Mouse (Mus musculus): ENCODE measurements around the gene Lgals12. TPM values are rescaled to one million over a fixed set of nuclear protein-coding genes. Genes with fewer than 3 reads are reported as not detected.

Gene Lgals12
- polyA plus RNA-seq, 1 experiment from 2014 or later: 1.6 TPM

DNA sequence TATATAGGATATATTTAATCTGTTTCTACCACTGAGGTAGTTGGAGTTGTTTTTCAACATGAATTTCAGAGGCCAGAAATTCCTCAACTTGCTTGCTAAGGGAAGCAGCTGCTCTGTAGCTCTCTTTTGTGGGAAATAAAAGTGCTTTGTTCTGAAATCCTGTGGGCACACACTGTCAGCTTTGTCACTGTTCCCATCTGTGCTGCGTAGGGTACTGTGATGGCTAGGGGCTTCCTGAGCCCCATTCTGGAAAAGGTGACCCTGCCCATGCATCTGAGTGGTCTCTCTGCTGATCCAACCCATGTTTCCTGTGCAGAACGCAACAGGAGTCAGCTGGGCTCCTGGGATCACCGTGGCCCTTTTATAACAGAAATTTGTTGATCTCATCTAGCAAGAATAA, 40.2 kb downstream of the Lgals12 start:
- Histone ChIP-seq H3K9ac (replicated peaks; ENCODE audit: low read length) (no peak overlapping the region), H3K27ac (ENCODE audit: low read length) (no peak overlapping the region), H3K4me1 (ENCODE audit: insufficient read depth, low read length) (peaks cover 6% of the 10 kb centered on the region; the same call in 1 of the 2 replicates), H3K4me2 (replicated peaks; ENCODE audit: low read depth, low read length) (no peak overlapping the region), H3K36me3 (ENCODE audit: insufficient read depth, low read length) (no peaks in the 10 kb centered on the region), H3K4me3 (ENCODE audit: low read length) (no peak overlapping the region), H3K9me3 (ENCODE audit: low read length) (no peaks in the 10 kb centered on the region), H3K27me3 (ENCODE audit: insufficient read depth, low read length) (no peaks in the 10 kb centered on the region)
- 80% methylated on average over 3 of the region's 3 CpGs for WGBS
- no peak for ATAC-seq (ENCODE audit: low FRiP score, low TSS enrichment)

DNA sequence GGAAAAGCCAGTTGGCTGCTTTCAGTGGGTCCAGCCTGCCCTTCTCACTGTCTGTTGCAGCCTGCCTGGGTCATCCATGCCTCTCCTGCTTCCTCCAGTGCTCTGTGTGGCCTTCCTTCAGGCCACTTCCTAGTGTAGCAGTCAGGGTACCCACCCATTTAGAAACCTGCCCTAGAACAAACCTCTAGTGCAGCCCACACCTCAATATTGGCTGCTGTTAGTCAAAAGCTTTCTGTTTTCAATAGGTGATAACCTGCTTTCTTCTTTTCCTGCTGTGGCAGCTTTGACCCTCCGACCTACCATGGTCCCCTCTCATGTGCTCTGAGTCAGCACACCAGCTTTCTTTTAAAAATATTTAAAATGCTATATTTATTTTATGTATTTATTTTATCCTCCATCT, 42.5 kb downstream of the Lgals12 start:
- Histone ChIP-seq H3K4me3 (ENCODE audit: low read length) (no peak overlapping the region), H3K4me1 (ENCODE audit: insufficient read depth, low read length) (peaks cover 6% of the 10 kb centered on the region; the same call in 1 of the 2 replicates), H3K4me2 (replicated peaks; ENCODE audit: low read depth, low read length) (no peak overlapping the region), H3K27me3 (ENCODE audit: insufficient read depth, low read length) (no peaks in the 10 kb centered on the region), H3K9me3 (ENCODE audit: low read length) (no peaks in the 10 kb centered on the region), H3K9ac (replicated peaks; ENCODE audit: low read length) (no peak overlapping the region), H3K36me3 (ENCODE audit: insufficient read depth, low read length) (no peaks in the 10 kb centered on the region), H3K27ac (ENCODE audit: low read length) (no peak overlapping the region)
- WGBS: 89% methylated on average over 1 of the region's 1 CpGs
- no peak for ATAC-seq (ENCODE audit: low FRiP score, low TSS enrichment)

DNA sequence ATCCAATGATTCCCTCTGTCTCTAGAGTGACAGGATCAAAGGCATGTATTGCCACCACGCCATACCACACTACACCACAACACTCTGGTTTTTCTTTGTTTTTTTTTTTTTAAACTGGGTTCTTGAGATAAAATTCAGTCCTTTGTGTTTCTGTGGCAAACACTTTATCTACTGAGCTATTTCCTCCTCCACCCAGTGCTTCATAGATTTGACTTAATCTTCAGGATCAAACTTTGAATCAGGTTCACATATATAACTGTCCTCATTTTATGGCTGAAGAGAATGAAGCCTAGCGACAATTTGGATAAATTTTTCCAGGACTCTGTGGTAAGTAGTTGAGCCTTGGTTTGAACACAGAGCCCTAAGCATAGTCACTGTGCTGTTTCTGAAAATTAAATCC, 43.3 kb downstream of the Lgals12 start:
- Histone ChIP-seq H3K36me3 (ENCODE audit: insufficient read depth, low read length) (no peaks in the 10 kb centered on the region), H3K27me3 (ENCODE audit: insufficient read depth, low read length) (no peaks in the 10 kb centered on the region), H3K4me1 (ENCODE audit: insufficient read depth, low read length) (peaks cover 4% of the 10 kb centered on the region; the same call in 1 of the 2 replicates), H3K27ac (ENCODE audit: low read length) (no peak overlapping the region), H3K9ac (replicated peaks; ENCODE audit: low read length) (no peak overlapping the region), H3K9me3 (ENCODE audit: low read length) (no peaks in the 10 kb centered on the region), H3K4me3 (ENCODE audit: low read length) (no peak overlapping the region), H3K4me2 (replicated peaks; ENCODE audit: low read depth, low read length) (no peak overlapping the region)
- no peak for ATAC-seq (ENCODE audit: low FRiP score, low TSS enrichment)
- WGBS: 81% methylated on average over 2 of the region's 2 CpGs

DNA sequence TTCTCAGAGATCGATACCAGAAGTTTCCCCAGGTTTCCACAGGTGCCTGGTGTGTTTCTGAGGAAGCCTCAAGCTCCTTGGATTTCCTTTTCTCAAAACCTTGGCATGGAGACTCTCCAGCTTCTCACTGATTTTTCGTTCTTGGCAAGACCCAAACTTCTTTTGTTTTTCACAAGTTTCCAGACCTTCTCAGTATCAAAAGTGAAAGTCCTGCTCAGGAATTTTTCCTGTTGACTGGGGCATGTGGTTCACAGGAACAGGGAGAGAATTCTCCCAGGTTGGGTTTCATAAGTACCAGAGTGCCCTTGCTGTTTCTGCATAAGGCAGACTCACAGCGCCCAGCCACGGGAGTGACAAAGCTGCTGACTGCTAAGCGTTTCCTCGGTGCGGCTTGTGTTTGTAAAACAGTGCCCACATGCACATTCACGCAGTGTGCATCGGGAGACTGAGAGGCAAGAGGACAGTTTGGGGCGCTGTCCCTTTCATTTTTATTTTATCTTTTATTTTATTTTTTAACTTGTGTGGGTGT, 44.3 kb downstream of the Lgals12 start:
- Histone ChIP-seq H3K27ac (ENCODE audit: low read length) (no peak overlapping the region), H3K4me1 (ENCODE audit: insufficient read depth, low read length) (peaks cover 5% of the 10 kb centered on the region; the same call in 1 of the 2 replicates), H3K4me3 (ENCODE audit: low read length) (no peak overlapping the region), H3K9ac (replicated peaks; ENCODE audit: low read length) (no peak overlapping the region), H3K4me2 (replicated peaks; ENCODE audit: low read depth, low read length) (no peak overlapping the region), H3K27me3 (ENCODE audit: insufficient read depth, low read length) (no peaks in the 10 kb centered on the region), H3K9me3 (ENCODE audit: low read length) (no peaks in the 10 kb centered on the region), H3K36me3 (ENCODE audit: insufficient read depth, low read length) (no peaks in the 10 kb centered on the region)
- ATAC-seq (ENCODE audit: low FRiP score, low TSS enrichment): no peak
- WGBS: 83% methylated on average over 10 of the region's 10 CpGs

DNA sequence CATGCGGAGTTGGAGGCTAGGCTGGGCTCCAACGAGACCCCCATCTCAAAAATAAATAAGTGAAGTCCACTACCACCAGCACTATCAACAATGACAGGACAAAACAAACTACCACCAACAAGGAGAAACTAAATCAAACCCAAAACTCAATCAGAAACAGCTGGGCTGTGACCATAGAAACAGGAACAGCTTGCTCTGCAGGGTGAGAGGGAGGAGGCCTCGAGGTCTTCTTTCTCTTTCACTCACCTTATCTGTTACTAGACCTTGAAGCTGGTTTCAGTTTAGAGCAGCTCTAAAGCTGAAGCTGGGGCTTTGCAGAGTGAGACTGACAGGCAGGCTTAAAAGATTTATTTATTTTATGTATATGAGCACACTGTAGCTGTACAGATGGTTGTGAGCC, 45.5 kb downstream of the Lgals12 start:
- H3K9ac ChIP-seq (replicated peaks; ENCODE audit: low read length): no peak overlapping the region
- WGBS: 67% methylated on average over 3 of the region's 3 CpGs
- H3K4me2 ChIP-seq (replicated peaks; ENCODE audit: low read depth, low read length): no peak overlapping the region
- H3K4me3 ChIP-seq (ENCODE audit: low read length): no peak overlapping the region
- no peak for ATAC-seq (ENCODE audit: low FRiP score, low TSS enrichment)
- H3K27me3 ChIP-seq (ENCODE audit: insufficient read depth, low read length): no peaks in the 10 kb centered on the region
- no peaks in the 10 kb centered on the region for H3K9me3 ChIP-seq (ENCODE audit: low read length)
- peaks cover 5% of the 10 kb centered on the region; the same call in 1 of the 2 replicates for H3K4me1 ChIP-seq (ENCODE audit: insufficient read depth, low read length)
- H3K27ac ChIP-seq (ENCODE audit: low read length): no peak overlapping the region
- H3K36me3 ChIP-seq (ENCODE audit: insufficient read depth, low read length): no peaks in the 10 kb centered on the region

DNA sequence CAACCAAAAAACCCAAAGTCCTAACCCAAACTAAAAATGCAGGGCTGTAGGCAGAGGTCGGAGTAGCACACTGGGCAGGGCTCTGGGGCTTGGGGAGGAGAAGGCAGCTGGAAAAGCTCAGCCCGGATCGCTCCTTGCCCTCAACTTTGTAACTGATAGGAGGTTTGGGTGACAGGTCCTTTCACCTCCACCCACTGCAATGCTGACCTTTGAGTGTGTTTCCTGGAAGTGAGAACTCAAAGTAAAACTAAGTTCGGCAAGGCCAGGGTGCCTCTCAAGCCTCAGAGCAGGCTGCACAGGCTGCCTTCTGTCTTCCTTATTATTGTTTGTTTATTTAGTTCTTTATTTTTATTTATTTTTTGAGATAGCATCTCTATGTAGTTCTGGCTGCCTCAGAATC, 47.0 kb downstream of the Lgals12 start:
- Histone ChIP-seq H3K36me3 (ENCODE audit: insufficient read depth, low read length) (no peaks in the 10 kb centered on the region), H3K4me3 (ENCODE audit: low read length) (no peak overlapping the region), H3K27ac (ENCODE audit: low read length) (no peak overlapping the region), H3K4me1 (ENCODE audit: insufficient read depth, low read length) (peaks cover 5% of the 10 kb centered on the region; the same call in 1 of the 2 replicates), H3K9me3 (ENCODE audit: low read length) (no peaks in the 10 kb centered on the region), H3K27me3 (ENCODE audit: insufficient read depth, low read length) (no peaks in the 10 kb centered on the region), H3K9ac (replicated peaks; ENCODE audit: low read length) (no peak overlapping the region), H3K4me2 (replicated peaks; ENCODE audit: low read depth, low read length) (no peak overlapping the region)
- no peak for ATAC-seq (ENCODE audit: low FRiP score, low TSS enrichment)
- 44% methylated on average over 4 of the region's 4 CpGs for WGBS

DNA sequence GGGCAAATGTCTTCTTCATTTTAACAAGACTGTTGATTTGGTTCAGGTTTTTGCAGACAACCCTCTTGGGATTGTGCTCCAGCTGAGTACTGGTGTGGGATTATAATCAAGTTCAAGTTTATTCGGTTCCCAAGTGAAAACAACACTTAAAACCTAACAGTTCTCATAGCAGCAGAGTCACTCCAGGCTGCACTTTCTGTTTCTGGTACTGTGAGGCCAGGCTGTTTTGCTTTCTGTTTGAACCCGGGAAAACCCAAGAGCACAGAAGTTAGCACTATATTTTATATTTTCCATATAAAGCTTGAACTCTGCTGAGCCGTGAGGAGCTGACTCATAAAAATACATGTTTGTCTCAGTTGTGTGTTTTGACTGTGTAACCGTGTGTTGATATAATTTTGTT, 48.3 kb downstream of the Lgals12 start:
- H3K36me3 ChIP-seq (ENCODE audit: insufficient read depth, low read length): no peaks in the 10 kb centered on the region
- no peak overlapping the region for H3K27ac ChIP-seq (ENCODE audit: low read length)
- H3K9me3 ChIP-seq (ENCODE audit: low read length): no peaks in the 10 kb centered on the region
- no peak overlapping the region for H3K4me3 ChIP-seq (ENCODE audit: low read length)
- no peak overlapping the region for H3K4me2 ChIP-seq (replicated peaks; ENCODE audit: low read depth, low read length)
- peaks cover 5% of the 10 kb centered on the region; the same call in 1 of the 2 replicates for H3K4me1 ChIP-seq (ENCODE audit: insufficient read depth, low read length)
- H3K9ac ChIP-seq (replicated peaks; ENCODE audit: low read length): no peak overlapping the region
- no peak for ATAC-seq (ENCODE audit: low FRiP score, low TSS enrichment)
- WGBS: 69% methylated on average over 4 of the region's 4 CpGs
- no peaks in the 10 kb centered on the region for H3K27me3 ChIP-seq (ENCODE audit: insufficient read depth, low read length)

DNA sequence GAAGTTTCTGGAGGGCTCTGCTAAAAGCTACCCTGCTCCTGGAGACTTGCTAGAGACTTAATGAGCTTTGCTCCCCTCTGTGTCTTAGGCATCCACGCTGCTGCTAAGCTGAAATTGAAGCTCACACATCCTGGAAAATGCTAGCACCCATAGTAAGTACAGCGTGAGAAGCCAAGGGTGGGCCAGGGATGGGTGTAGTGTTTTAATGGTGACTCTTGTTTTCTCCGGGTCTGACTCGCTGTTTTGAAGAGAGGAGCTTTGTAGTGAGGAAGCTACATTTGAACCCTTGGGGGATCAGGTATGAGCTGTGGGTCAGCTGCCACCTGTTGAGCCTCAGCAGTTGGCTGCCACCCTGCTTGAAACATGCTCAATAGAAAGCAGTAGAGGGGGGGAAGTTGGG, 49.1 kb downstream of the Lgals12 start:
- peaks cover 5% of the 10 kb centered on the region; the same call in 1 of the 2 replicates for H3K4me1 ChIP-seq (ENCODE audit: insufficient read depth, low read length)
- no peak overlapping the region for H3K27ac ChIP-seq (ENCODE audit: low read length)
- H3K4me2 ChIP-seq (replicated peaks; ENCODE audit: low read depth, low read length): peak overlapping the region; percentile 88
- H3K4me3 ChIP-seq (ENCODE audit: low read length): peak overlapping the region; percentile 61
- peak overlapping the region; percentile 68 for H3K9ac ChIP-seq (replicated peaks; ENCODE audit: low read length)
- no peaks in the 10 kb centered on the region for H3K36me3 ChIP-seq (ENCODE audit: insufficient read depth, low read length)
- peak; percentile 55 for ATAC-seq (ENCODE audit: low FRiP score, low TSS enrichment)
- no peaks in the 10 kb centered on the region for H3K27me3 ChIP-seq (ENCODE audit: insufficient read depth, low read length)
- no peaks in the 10 kb centered on the region for H3K9me3 ChIP-seq (ENCODE audit: low read length)
- 8% methylated on average over 4 of the region's 4 CpGs for WGBS

DNA sequence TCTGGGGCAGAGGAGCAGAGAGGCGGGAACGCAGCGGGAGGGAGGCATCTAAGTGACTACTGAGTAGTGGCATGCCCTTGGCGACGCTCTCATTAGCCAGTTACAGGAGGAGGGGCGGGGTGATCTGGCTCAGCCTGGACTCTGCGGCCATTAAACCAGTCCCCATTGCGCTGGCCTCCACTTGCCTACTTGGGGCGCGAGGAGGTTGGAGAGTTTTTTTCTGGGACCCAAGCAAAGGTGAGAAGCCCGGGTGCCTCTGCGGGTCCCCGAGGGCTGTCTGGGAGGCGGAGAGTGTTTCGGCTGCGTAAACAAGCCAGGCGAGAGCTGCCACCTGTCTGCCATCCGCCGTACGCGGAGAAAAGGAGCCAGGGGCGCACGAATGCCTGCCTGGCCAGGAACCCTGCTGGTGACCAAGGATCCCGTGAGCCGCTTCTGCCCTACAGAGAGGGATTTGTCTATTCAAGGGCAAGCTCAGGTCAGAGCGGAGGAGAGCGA, 49.6 kb downstream of the Lgals12 start, which contains the start of gene Pla2g16:
Pla2g16 (plus strand) TSS at position 132 of the 495 bp plus-strand sequence.
- Histone ChIP-seq H3K27me3 (ENCODE audit: insufficient read depth, low read length) (no peaks in the 10 kb centered on the region), H3K4me3 (ENCODE audit: low read length) (peak within 1 kb of the TSS; percentile 61), H3K9me3 (ENCODE audit: low read length) (no peaks in the 10 kb centered on the region), H3K27ac (ENCODE audit: low read length) (no peak within 1 kb of the TSS), H3K36me3 (ENCODE audit: insufficient read depth, low read length) (no peaks in the 10 kb centered on the region), H3K9ac (replicated peaks; ENCODE audit: low read length) (peak within 1 kb of the TSS; percentile 68), H3K4me1 (ENCODE audit: insufficient read depth, low read length) (peaks cover 5% of the 10 kb centered on the region; the same call in 1 of the 2 replicates), H3K4me2 (replicated peaks; ENCODE audit: low read depth, low read length) (peak within 1 kb of the TSS; percentile 88)
- 1% methylated on average over 27 of the region's 27 CpGs for WGBS
- ATAC-seq (ENCODE audit: low FRiP score, low TSS enrichment): peak; percentile 97

DNA sequence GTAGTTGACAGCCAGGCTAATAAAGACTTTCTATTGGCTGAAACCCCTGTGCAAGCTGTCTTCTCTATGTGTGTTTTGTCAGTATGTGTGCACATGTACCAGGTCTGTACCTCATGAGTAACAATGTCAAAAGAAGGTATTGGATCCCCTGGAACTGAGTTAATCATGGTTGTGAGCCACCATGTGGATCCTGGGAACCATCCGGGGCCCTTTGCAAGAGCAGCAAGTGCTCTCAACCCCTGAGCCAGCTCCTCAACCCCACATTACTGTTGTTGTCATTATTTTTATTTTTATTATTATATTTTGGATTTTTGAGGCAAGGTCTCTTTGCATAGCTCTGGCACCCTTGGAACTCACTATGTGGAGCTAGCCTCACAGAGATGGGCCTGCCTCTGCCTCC, 50.4 kb downstream of the Lgals12 start:
- H3K4me1 ChIP-seq (ENCODE audit: insufficient read depth, low read length): peaks cover 5% of the 10 kb centered on the region; the same call in 1 of the 2 replicates
- H3K9ac ChIP-seq (replicated peaks; ENCODE audit: low read length): no peak overlapping the region
- H3K36me3 ChIP-seq (ENCODE audit: insufficient read depth, low read length): no peaks in the 10 kb centered on the region
- H3K4me3 ChIP-seq (ENCODE audit: low read length): no peak overlapping the region
- no peaks in the 10 kb centered on the region for H3K9me3 ChIP-seq (ENCODE audit: low read length)
- no peak overlapping the region for H3K27ac ChIP-seq (ENCODE audit: low read length)
- WGBS: 90% methylated on average over 1 of the region's 1 CpGs
- H3K27me3 ChIP-seq (ENCODE audit: insufficient read depth, low read length): no peaks in the 10 kb centered on the region
- ATAC-seq (ENCODE audit: low FRiP score, low TSS enrichment): no peak
- no peak overlapping the region for H3K4me2 ChIP-seq (replicated peaks; ENCODE audit: low read depth, low read length)
